Mouse (Mus musculus): ENCODE results near the gene Zfpm1.
A peak's percentile ranks its signal among the peaks of the same experiment; 100 is the strongest.

The Zfpm1 gene

GRCm38 (mm10) chr8:122282035-122282358 lies at the start of gene Zfpm1:
Zfpm1 (plus strand) TSS chr8:122282141.
- DNase-seq (ENCODE audit: low spot score) = no peak

DNA sequence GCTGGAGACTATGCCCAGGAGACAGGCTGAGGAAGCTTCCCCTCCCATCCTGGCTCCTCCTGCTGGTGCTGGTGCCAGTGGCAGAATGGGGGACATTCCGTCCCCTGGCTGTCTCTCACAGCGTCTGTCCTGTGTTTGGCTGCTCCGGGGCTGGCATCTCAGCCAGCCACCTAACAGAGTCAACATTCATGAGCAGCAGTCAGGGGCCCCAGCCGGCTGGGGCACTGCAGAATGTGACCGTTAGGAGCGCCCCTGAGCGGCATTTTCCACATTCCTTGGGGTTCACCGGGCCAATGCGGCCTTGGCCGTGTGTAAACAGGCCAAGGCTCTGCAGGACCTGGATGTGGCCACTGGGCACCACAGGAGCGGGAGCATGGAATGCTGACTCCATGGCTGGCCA lies 47.9 kb upstream of the Zfpm1 start:
- peak; percentile 73 for DNase-seq (ENCODE audit: low spot score)

DNA sequence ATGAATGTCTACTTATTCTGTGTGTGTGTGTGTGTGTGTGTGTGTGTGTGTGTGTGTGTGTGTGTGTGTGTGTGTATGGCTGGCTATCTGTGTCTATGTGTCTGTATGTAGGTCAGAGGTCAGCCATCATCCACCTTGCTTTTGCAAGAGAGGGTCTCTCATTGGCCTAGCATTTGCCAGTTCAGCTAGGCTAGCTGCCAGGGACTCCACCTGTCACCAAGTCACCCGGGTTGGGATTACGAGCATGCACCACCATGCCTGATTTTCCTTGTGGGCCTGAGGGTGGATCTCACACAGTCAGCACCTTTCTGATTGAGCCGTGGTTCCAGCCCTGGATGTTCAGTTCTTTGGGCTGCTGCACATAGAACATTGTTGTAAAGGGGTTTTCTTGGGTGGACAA lies 45.4 kb upstream of the Zfpm1 start:
- no peak for DNase-seq (ENCODE audit: low spot score)

DNA sequence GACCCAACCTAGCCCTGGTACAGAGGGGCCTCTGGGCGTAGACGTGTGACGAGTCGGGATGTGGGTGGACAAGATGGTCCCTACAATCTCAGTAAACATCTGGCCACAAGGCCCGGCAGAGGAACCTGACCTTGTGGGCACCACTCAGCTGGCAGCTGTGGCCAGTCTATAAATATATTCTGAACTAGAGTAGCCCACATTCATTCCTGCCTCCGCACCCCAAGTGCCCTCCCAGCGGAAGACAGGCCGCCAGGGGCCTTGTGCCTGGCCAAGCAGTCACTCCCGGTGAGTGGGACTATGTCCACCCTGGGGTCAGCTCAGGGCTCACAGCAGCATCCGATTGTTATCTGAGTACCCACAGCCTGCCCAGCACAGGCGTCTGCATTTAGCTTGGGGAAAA lies 43.7 kb upstream of the Zfpm1 start:
- no peak for DNase-seq (ENCODE audit: low spot score)

GRCm38 (mm10) chr8:122238731-122239130 lies 43.2 kb upstream of the Zfpm1 start:
- no peak for DNase-seq (ENCODE audit: low spot score)

DNA sequence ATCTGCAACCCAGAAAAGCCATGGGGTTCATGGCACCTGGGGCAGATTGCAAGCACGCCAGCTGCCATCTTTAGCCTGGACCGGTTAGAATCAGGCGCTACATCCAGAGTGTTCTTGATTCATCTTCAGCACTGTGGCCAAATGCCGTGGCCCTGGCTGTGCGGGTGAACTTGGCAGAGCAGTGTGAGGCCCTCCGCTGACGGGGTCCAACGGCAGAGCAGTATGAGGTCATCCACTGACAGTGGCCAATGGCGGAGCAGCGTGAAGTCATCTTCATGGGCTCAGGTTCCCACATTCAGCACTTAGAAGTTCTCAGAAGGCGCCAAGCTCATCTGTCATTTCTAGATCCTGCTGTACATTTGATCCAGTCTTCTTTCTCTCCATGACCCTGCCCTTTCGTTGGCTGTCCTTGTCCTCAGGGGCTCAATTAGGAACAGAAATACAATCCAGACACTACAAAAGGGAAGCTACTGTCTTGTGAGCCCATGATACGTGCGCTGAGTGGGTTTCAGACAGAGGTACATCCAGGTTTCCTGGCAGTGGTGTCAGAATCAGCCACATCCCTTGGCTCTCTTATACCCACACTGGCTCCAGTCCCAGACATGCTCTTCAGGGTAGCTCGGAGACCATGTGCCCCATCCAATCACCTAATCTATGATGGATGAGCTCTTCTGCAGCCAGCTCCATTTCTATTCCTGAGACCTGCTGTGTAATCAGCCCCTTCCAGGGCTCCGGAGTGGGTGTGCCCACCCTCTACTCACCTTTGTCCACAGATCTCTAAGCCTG lies 41.5 kb upstream of the Zfpm1 start:
- DNase-seq (ENCODE audit: low spot score) = no peak

DNA sequence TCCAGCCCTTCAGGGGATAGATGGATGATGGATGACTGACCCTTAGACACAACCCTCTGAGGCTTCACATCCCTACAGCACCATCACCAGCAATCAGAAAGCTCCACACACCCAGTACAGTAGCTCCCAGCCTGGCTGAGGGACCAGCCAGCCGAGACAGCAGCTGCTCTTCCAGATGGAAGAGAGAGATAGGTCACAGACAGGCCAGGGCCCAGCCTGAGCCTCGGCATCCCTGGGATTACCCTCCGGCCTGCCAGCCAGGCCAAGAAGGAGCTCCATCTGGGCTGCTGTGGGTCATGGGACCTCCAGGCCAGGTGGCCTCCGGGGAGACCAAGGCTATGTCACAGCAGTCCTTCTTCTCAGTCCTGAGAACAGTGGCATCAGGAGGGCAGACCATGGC lies 38.6 kb upstream of the Zfpm1 start:
- no peak for DNase-seq (ENCODE audit: low spot score)

DNA sequence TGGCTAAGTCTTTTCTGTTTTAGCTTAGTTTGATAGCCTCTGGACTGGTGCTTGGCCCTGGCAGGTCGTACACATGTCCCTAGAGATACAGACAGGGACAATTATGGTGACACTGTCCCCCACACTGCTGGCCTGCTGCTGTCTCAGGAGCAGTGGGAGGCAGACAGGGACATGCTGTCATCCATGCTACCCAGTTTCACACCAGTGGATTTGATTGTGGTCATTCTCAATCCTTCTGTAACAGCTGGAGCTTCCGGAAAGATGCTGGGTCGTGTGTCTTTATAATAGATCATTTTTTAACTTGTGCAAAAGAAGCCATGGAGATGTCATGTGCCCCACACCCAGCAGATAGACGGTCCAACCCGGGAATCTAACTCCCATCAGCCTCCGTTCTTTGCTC lies 36.8 kb upstream of the Zfpm1 start:
- no peak for DNase-seq (ENCODE audit: low spot score)

GRCm38 (mm10) chr8:122246257-122247211 lies 35.4 kb upstream of the Zfpm1 start:
- peak; percentile 54 for DNase-seq (ENCODE audit: low spot score)

GRCm38 (mm10) chr8:122251739-122252138 lies 30.2 kb upstream of the Zfpm1 start:
- no peak for DNase-seq (ENCODE audit: low spot score)

- DNase-seq (ENCODE audit: low spot score) = no peak
These were observed 29.6 kb upstream of the Zfpm1 start for GRCm38 (mm10) chr8:122252366-122252765.

- DNase-seq (ENCODE audit: low spot score) = peak; percentile 85
These were observed 22.6 kb upstream of the Zfpm1 start for GRCm38 (mm10) chr8:122259351-122259750.

DNA sequence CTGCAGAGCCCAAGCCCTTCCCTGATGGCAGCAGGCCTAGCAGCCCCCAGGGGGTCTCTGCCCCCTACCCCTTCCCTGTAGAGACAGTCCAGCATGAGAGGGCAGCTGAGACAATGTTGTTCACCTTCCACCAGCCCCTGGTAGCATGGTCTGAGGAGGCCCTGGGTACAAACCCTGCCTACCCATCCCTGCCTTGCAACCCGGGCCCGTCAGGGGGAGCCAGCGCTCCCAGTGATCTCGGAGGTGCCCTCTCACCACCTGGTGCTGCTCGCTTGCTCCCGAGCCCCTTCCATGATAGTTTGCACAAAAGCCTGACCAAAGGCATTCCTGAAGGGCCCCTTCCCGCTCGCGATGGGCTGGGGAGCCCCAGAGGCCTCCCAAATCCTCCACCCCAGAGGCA lies 21.2 kb upstream of the Zfpm1 start:
- DNase-seq (ENCODE audit: low spot score) = no peak

DNA sequence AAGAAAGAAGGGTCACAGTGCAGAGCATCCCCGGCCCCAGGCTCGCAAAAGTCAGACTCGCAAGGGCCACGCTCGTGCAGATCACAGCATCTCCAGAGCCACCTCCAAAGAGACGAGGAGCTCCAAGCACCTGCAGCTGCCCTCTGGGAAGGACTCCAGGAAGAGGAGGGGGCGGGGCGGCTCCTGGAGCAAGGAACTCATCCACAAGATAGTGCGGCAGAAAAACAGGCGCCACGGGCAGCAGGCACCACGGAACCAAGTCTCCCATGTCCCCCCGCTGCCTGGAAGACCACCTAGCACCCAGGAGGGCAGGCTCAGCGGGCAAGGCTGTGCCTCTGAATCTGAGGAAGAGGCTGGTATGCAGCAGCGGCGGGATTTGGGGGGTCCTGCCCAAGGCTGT lies 19.1 kb upstream of the Zfpm1 start:
- no peak for DNase-seq (ENCODE audit: low spot score)

- no peak for DNase-seq (ENCODE audit: low spot score)
These were observed 17.7 kb upstream of the Zfpm1 start for GRCm38 (mm10) chr8:122264243-122264642.

DNA sequence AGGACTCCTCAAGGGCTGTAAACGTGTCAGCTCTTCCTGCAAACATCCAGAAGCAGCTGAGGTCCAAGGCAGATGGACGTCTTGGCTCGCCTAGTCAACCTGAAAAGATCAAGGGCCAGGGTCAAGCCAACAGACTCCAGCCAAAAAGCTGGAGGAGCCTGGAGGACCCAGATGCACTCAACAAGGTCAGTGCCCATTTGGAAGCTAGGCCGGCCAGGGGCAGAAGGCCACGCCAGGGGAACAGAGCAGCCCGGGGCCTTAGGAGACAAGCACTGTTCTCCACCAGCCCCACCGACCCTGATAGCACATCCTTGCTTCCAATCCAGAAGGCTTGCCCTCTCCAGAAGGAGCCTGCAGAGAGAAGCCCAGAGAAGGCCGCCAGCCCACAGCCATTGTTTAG lies 16.4 kb upstream of the Zfpm1 start:
- no peak for DNase-seq (ENCODE audit: low spot score)

GRCm38 (mm10) chr8:122266867-122267266 lies 15.1 kb upstream of the Zfpm1 start:
- no peak for DNase-seq (ENCODE audit: low spot score)

DNA sequence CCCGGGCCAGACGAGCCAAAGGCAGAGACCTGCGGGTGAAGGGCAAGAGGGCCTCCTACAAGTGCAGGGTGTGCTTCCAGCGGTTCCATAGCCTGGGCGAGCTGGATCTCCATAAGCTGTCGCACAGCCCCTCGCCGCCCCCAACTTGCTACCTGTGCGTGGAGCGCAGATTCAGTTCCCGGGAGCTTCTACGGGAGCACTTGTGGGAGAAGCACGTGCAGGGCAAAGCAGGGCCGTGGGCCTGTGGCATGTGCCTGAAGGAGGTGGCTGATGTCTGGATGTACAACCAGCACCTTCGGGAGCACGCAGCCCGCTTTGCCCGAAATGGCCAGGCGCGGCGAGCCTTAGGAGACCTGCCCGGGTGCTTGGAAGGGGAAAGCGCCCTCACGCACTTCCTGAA lies 13.1 kb upstream of the Zfpm1 start:
- no peak for DNase-seq (ENCODE audit: low spot score)

- DNase-seq (ENCODE audit: low spot score) = peak; percentile 82
These were observed 12.5 kb upstream of the Zfpm1 start for GRCm38 (mm10) chr8:122269404-122269803.

DNA sequence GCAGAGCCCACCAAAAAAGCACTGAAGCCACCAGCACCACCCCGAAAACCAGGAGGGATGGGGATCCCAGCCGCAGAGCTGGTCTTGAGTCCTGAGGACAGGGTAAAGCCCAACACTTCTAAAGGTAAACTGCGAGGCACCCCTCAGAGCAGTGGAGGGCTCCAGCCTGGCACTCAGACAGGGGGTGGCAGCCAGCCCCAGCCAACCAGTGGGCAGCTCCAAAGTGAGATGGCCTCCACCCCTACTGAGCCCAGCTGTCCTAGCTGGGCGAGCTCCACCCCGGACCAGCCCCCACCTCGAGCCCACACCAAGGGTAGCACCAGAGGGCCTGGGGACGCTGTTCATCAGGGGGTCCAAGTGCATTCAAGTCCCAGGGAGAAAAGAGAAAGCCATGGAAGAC lies 11.4 kb upstream of the Zfpm1 start:
- DNase-seq (ENCODE audit: low spot score) = no peak

- peak; percentile 92 for DNase-seq (ENCODE audit: low spot score)
These were observed 8.8 kb upstream of the Zfpm1 start for GRCm38 (mm10) chr8:122273152-122273551.

- no peak for DNase-seq (ENCODE audit: low spot score)
These were observed 8.1 kb upstream of the Zfpm1 start for GRCm38 (mm10) chr8:122273826-122274225.

- DNase-seq (ENCODE audit: low spot score) = no peak
These were observed 7.1 kb upstream of the Zfpm1 start for GRCm38 (mm10) chr8:122274651-122275391.

All from embryo, embryonic 10 days (tissue).